Mouse (Mus musculus): ENCODE measurements at regions not wholly inside any gene's neighbourhood (a gene's known extent, or its start where the extent isn't known, plus 50 kb on each side); places are given as distances from the start of the nearest gene placed in this dataset.

GRCm38 (mm10) chr13:90490991-90491951 is 401.9 kb upstream of the Xrcc4 start:
- no peak overlapping the region for H3K4me3 ChIP-seq (replicated peaks; ENCODE audit: insufficient read depth, low read depth, low read length)
- H3K27ac ChIP-seq (ENCODE audit: insufficient read depth, low read length), result no peak overlapping the region
- no peak for TF ChIP-seq POLR2A (IDR thresholded peaks at IDR 0.05; ENCODE audit: borderline replicate concordance, insufficient read depth, low read length)
- no peak for TF ChIP-seq CTCF (IDR thresholded peaks at IDR 0.05; ENCODE audit: borderline replicate concordance, insufficient read depth, low read depth, low read length)
- no peaks in the 10 kb centered on the region for H3K4me1 ChIP-seq (ENCODE audit: control insufficient read depth, insufficient read depth, low read length)
- no peaks in the 10 kb centered on the region for H3K27me3 ChIP-seq (ENCODE audit: control insufficient read depth, insufficient read depth, low read length)
- WGBS, result 75% methylated on average over 8 of the region's 8 CpGs
- no peak for DNase-seq

DNA sequence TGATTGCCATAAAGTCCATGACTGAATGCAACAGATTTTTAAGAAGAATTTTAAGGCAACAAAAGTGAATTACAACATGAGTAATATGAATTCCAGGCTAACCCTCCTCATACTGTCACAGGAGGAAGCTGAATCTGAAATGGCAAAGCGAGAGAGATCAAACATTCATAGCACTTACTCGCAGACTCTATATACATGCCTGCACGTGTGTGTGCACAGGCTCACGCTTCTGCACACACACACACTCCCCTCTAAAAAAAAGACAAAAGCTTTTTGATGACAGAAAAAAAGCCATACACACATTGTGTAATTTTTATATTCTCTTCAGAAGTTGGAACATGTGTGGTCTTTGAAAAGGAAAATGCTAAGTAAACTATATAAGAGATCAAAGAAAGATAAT is 391.1 kb upstream of the Xrcc4 start:
- TF ChIP-seq CTCF (IDR thresholded peaks at IDR 0.05; ENCODE audit: borderline replicate concordance, insufficient read depth, low read depth, low read length) (no peak), POLR2A (IDR thresholded peaks at IDR 0.05; ENCODE audit: borderline replicate concordance, insufficient read depth, low read length) (no peak)
- H3K27ac ChIP-seq (ENCODE audit: insufficient read depth, low read length), result no peak overlapping the region
- no peaks in the 10 kb centered on the region for H3K27me3 ChIP-seq (ENCODE audit: control insufficient read depth, insufficient read depth, low read length)
- no peak for DNase-seq
- H3K4me1 ChIP-seq (ENCODE audit: control insufficient read depth, insufficient read depth, low read length), result no peaks in the 10 kb centered on the region
- 87% methylated on average over 4 of the region's 4 CpGs for WGBS
- no peak overlapping the region for H3K4me3 ChIP-seq (replicated peaks; ENCODE audit: insufficient read depth, low read depth, low read length)

DNA sequence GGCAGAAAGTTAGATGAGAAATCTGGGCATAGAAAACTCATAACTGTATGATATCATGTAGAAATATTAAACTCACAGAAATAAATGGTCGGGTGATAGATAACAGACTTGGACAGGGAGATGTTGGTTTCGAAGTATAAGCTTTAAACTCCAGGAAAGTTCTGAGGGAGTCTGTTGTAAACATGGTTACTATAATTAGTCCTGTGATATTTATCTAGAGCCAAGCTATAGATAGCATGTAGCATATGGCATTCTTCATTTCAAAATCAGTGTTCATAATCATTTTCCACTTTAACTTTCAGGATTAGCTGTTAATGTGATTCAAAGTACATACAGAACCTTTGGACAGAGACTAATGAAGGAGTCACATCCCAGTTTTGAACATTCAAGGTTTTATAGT is 387.5 kb upstream of the Xrcc4 start:
- H3K4me3 ChIP-seq (replicated peaks; ENCODE audit: insufficient read depth, low read depth, low read length), result no peak overlapping the region
- H3K27me3 ChIP-seq (ENCODE audit: control insufficient read depth, insufficient read depth, low read length), result no peaks in the 10 kb centered on the region
- 93% methylated on average over 2 of the region's 2 CpGs for WGBS
- no peak overlapping the region for H3K27ac ChIP-seq (ENCODE audit: insufficient read depth, low read length)
- TF ChIP-seq POLR2A (IDR thresholded peaks at IDR 0.05; ENCODE audit: borderline replicate concordance, insufficient read depth, low read length) (no peak), CTCF (IDR thresholded peaks at IDR 0.05; ENCODE audit: borderline replicate concordance, insufficient read depth, low read depth, low read length) (no peak)
- no peak for DNase-seq
- no peaks in the 10 kb centered on the region for H3K4me1 ChIP-seq (ENCODE audit: control insufficient read depth, insufficient read depth, low read length)

GRCm38 (mm10) chr13:90474507-90474906 is 385.1 kb upstream of the Xrcc4 start:
- Histone ChIP-seq H3K27me3 (ENCODE audit: control insufficient read depth, insufficient read depth, low read length) (no peaks in the 10 kb centered on the region), H3K4me1 (ENCODE audit: control insufficient read depth, insufficient read depth, low read length) (no peaks in the 10 kb centered on the region), H3K27ac (ENCODE audit: insufficient read depth, low read length) (no peak overlapping the region), H3K4me3 (replicated peaks; ENCODE audit: insufficient read depth, low read depth, low read length) (no peak overlapping the region)
- no peak for DNase-seq
- WGBS, result 90% methylated on average over 6 of the region's 6 CpGs
- TF ChIP-seq POLR2A (IDR thresholded peaks at IDR 0.05; ENCODE audit: borderline replicate concordance, insufficient read depth, low read length), result no peak
- TF ChIP-seq CTCF (IDR thresholded peaks at IDR 0.05; ENCODE audit: borderline replicate concordance, insufficient read depth, low read depth, low read length), result no peak

- no peaks in the 10 kb centered on the region for H3K4me1 ChIP-seq (ENCODE audit: control insufficient read depth, insufficient read depth, low read length)
- no peak overlapping the region for H3K27ac ChIP-seq (ENCODE audit: insufficient read depth, low read length)
- TF ChIP-seq POLR2A (IDR thresholded peaks at IDR 0.05; ENCODE audit: borderline replicate concordance, insufficient read depth, low read length), result no peak
- no peak for TF ChIP-seq CTCF (IDR thresholded peaks at IDR 0.05; ENCODE audit: borderline replicate concordance, insufficient read depth, low read depth, low read length)
- H3K4me3 ChIP-seq (replicated peaks; ENCODE audit: insufficient read depth, low read depth, low read length), result no peak overlapping the region
- DNase-seq, result no peak
- no peaks in the 10 kb centered on the region for H3K27me3 ChIP-seq (ENCODE audit: control insufficient read depth, insufficient read depth, low read length)
Measured at GRCm38 (mm10) chr13:90474053-90474452, 384.6 kb upstream of the Xrcc4 start.

DNA sequence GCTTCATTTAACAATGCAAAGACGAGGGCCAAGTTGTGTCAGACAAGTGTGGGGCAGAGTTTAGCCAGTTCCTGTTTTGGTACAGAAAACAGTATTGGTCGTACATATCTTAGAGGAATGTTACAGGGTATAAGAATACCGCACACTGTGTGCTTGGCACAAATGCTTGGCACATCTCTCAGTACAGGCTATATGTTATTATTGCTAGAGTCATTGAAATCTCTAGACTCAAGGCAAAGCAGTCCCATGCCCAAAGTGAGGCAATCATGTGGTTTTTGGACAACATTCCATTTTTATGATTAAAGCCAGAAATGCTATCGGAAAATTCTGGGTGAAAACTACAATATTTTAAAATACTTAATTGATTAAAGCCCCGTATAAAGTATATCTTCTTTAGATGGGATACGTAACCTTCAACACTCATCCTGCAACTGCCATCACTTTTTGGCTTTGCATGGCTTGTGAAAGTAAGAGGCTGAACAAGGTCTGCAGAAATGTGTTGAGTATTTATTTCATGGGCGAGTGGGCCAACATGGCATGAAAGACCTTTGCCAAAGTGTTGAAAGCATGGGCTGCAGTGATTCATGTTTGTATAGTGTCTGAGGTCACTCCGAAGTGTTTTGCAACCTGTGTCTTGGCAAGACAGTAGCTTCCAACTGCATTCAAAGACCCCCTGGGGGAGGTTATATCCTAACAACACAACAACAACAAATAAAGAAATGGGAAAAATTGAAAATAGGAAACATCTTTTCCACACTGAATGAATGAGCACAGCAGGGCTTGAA is 383.8 kb upstream of the Xrcc4 start:
- Histone ChIP-seq H3K4me1 (ENCODE audit: control insufficient read depth, insufficient read depth, low read length) (no peaks in the 10 kb centered on the region), H3K27ac (ENCODE audit: insufficient read depth, low read length) (no peak overlapping the region), H3K27me3 (ENCODE audit: control insufficient read depth, insufficient read depth, low read length) (no peaks in the 10 kb centered on the region), H3K4me3 (replicated peaks; ENCODE audit: insufficient read depth, low read depth, low read length) (no peak overlapping the region)
- 70% methylated on average over 8 of the region's 8 CpGs for WGBS
- DNase-seq, result no peak
- TF ChIP-seq CTCF (IDR thresholded peaks at IDR 0.05; ENCODE audit: borderline replicate concordance, insufficient read depth, low read depth, low read length), result no peak
- no peak for TF ChIP-seq POLR2A (IDR thresholded peaks at IDR 0.05; ENCODE audit: borderline replicate concordance, insufficient read depth, low read length)

- Histone ChIP-seq H3K4me3 (replicated peaks; ENCODE audit: insufficient read depth, low read depth, low read length) (no peak overlapping the region), H3K27ac (ENCODE audit: insufficient read depth, low read length) (no peak overlapping the region), H3K4me1 (ENCODE audit: control insufficient read depth, insufficient read depth, low read length) (no peaks in the 10 kb centered on the region), H3K27me3 (ENCODE audit: control insufficient read depth, insufficient read depth, low read length) (no peaks in the 10 kb centered on the region)
- no peak for DNase-seq
- TF ChIP-seq CTCF (IDR thresholded peaks at IDR 0.05; ENCODE audit: borderline replicate concordance, insufficient read depth, low read depth, low read length) (no peak), POLR2A (IDR thresholded peaks at IDR 0.05; ENCODE audit: borderline replicate concordance, insufficient read depth, low read length) (no peak)
- 82% methylated on average over 5 of the region's 5 CpGs for WGBS
Measured at GRCm38 (mm10) chr13:90466096-90466495, 376.7 kb upstream of the Xrcc4 start.
